Comparison of ENCODE assay signal across 13 mouse cellular contexts in the genomic region with DNA sequence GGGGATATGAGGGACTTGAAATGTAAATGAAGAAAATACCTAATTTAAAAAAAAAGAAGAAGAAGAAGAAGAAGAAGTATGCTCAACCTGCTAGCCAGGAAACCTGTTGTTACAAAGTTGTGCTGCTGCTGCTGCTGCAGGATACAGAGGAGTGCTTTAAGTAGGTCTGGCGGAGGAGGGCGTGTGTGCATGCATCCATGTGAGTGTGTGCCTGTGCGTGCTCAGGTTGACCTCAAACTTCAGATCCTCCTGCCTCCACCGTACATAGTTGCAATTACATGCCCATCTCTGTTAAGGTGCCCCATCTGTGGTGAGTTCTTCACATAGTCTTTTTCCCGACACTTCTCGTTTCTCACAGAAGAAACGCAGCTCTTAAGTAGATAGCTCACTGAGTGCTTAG.
DNase-seq lines count a peak whose midpoint lies in the region; ATAC-seq and TF ChIP-seq lines count a peak whose summit lies in the region.
"Had no signal": no experiment of that assay in that cellular context is flagged by ENCODE, and none has a peak within 500 bp of the region (broad histone marks: within the 10 kb centered on the region; RNA-seq: fewer than 3 reads in every experiment).

No protein-coding gene starts in this region.

- H3K27me3 ChIP-seq in heart, embryonic 14.5 days (ENCODE audit: control insufficient read depth, insufficient read depth, low read length): no peaks in the 10 kb centered on the region
- H3K27me3 ChIP-seq in limb, embryonic 14.5 days (ENCODE audit: control insufficient read depth, insufficient read depth, low read length): no peaks in the 10 kb centered on the region
- no peaks in the 10 kb centered on the region for H3K27me3 ChIP-seq in stomach, embryonic 15.5 days (replicated peaks)

- H3K9ac ChIP-seq in heart, embryonic 14.5 days (ENCODE audit: low read length): no peak overlapping the region
- no peak overlapping the region for H3K9ac ChIP-seq in limb, embryonic 14.5 days (ENCODE audit: low read depth, low read length, severe bottlenecking)
- H3K9ac ChIP-seq in stomach, embryonic 15.5 days: no peak overlapping the region

- ATAC-seq in heart, embryonic 14.5 days (ENCODE audit: insufficient number of reproducible peaks, insufficient read depth, low FRiP score, low read depth): no peak
- no peak for ATAC-seq in limb, embryonic 14.5 days (ENCODE audit: low FRiP score, low read depth)
- ATAC-seq in stomach, embryonic 15.5 days (ENCODE audit: insufficient read depth, low FRiP score, low read depth): no peak

- H3K27ac ChIP-seq in heart, embryonic 14.5 days (replicated peaks in 1 of 2; ENCODE audit: control insufficient read depth in 1 of 2, insufficient read depth in 1 of 2, low read depth in 2 of 2, low read length in 2 of 2): no peak overlapping the region
- no peak overlapping the region for H3K27ac ChIP-seq in limb, embryonic 14.5 days (replicated peaks; ENCODE audit: low read depth, low read length)
- no peak overlapping the region for H3K27ac ChIP-seq in stomach, embryonic 15.5 days

- H3K36me3 ChIP-seq in heart, embryonic 14.5 days (ENCODE audit: control insufficient read depth, insufficient read depth, low read length): no peaks in the 10 kb centered on the region
- no peaks in the 10 kb centered on the region for H3K36me3 ChIP-seq in limb, embryonic 14.5 days (ENCODE audit: control insufficient read depth, insufficient read depth, low read length)
- no peaks in the 10 kb centered on the region for H3K36me3 ChIP-seq in stomach, embryonic 15.5 days

- H3K4me2 ChIP-seq in heart, embryonic 14.5 days (ENCODE audit: low read length): peak overlapping the region; percentile 82
- no peak overlapping the region; the same call in 1 of the 2 replicates for H3K4me2 ChIP-seq in limb, embryonic 14.5 days (replicated peaks; ENCODE audit: low read depth, low read length, severe bottlenecking)
- peak overlapping the region; percentile 75; the same call in 1 of the 2 replicates for H3K4me2 ChIP-seq in stomach, embryonic 15.5 days

- WGBS in heart, embryonic 14.5 days: 52% methylated on average over 7 of the region's 7 CpGs
- WGBS in limb, embryonic 14.5 days: 63% methylated on average over 7 of the region's 7 CpGs
- WGBS in stomach, embryonic 15.5 days: 62% methylated on average over 7 of the region's 7 CpGs

- intact Hi-C loops in heart, postnatal 14 days (cut with DNase I): no loop called here

- peaks cover 9 to 13% of the 10 kb centered on the region in 2 experiments for H3K4me1 ChIP-seq in heart, embryonic 14.5 days (ENCODE audit: control insufficient read depth in 2 of 2, insufficient read depth in 2 of 2, low read length in 2 of 2)
- peaks cover 4% of the 10 kb centered on the region; the same call in 1 of the 2 replicates for H3K4me1 ChIP-seq in limb, embryonic 14.5 days (ENCODE audit: control insufficient read depth, insufficient read depth, low read length)
- no peaks in the 10 kb centered on the region for H3K4me1 ChIP-seq in stomach, embryonic 15.5 days

- DNase-seq in heart, postnatal 14 days: no peak
- DNase-seq in right cerebral cortex, adult 18-20 months: peak; percentile 2
- DNase-seq in right cerebral cortex, postnatal 4 days: no peak
- DNase-seq in limb, embryonic 14.5 days (ENCODE audit: low spot score): no peak
- no peak for DNase-seq in layer of hippocampus, adult 11-12 months (ENCODE audit: low spot score)
- no peak for DNase-seq in embryo, embryonic 10.5 days (ENCODE audit: low spot score)
- DNase-seq: adrenal gland, postnatal 25 days; cerebellum, adult 8-10 months; gastrocnemius, postnatal 25 days; kidney, adult 11 months had no signal

- H3K4me3 ChIP-seq in heart, embryonic 14.5 days (ENCODE audit: control insufficient read depth in 1 of 2, insufficient read depth in 1 of 2, low read depth in 1 of 2, low read length in 2 of 2): no peak overlapping the region
- H3K4me3 ChIP-seq in limb, embryonic 14.5 days (replicated peaks; ENCODE audit: low read length): peak overlapping the region; percentile 36; the same call in 1 of the 2 replicates
- no peak overlapping the region for H3K4me3 ChIP-seq in stomach, embryonic 15.5 days (replicated peaks)
- H3K4me3 ChIP-seq: erythroblast, embryonic 14.5 days had no signal

- no peak for TF ChIP-seq POLR2A in limb, embryonic 14.5 days (IDR thresholded peaks at IDR 0.05; ENCODE audit: borderline replicate concordance, extremely low read depth, insufficient read depth, insufficient read length)

- no peaks in the 10 kb centered on the region for H3K9me3 ChIP-seq in heart, embryonic 14.5 days (ENCODE audit: control insufficient read depth, low read length)
- H3K9me3 ChIP-seq in limb, embryonic 14.5 days (ENCODE audit: control insufficient read depth, low read length): no peaks in the 10 kb centered on the region
- no peaks in the 10 kb centered on the region for H3K9me3 ChIP-seq in stomach, embryonic 15.5 days
